Mouse (Mus musculus) gastrocnemius, adult 18-20 months (tissue): Measurements from ENCODE around the gene Rab12. TPM values are rescaled to one million over a fixed set of nuclear protein-coding genes. Genes with fewer than 3 reads are reported as not detected.
"Not testable (repeated sequence)": the region's sequence is repeated elsewhere in the genome, so short reads cannot be mapped to it uniquely, and the experiment has no call there.

Experiments used
- DNase-seq: peaks from one replicate; pipeline ENCODE4 v3.0.0; 2021; ENCODE audit warnings: low spot score
- long read RNA-seq, 2 experiments: library from polyadenylated mRNA; stranded (forward); transcript quantifications; one replicate each; pipeline ENCODE4 v2.0.0; 2021
- total RNA-seq, 2 experiments: library from RNA; stranded (reverse); gene quantifications; 2 replicates each; pipeline ENCODE4 v1.2.3; 2021

The Rab12 gene
- total RNA-seq, result 100 to 1,000 TPM; 177 to 207 TPM
- long read RNA-seq, experiment 1, transcript Rab12-205 (6 exons, 2,010 nt), result major isoform, 464 of 491 reads
- long read RNA-seq, experiment 1, partial matches to known transcripts, result 8 of 491 reads
- long read RNA-seq, experiment 1, other reads (novel, unspliced or antisense), result 19 of 491 reads
- long read RNA-seq, experiment 2, transcript Rab12-205 (6 exons, 2,010 nt), result major isoform, 387 of 412 reads
- long read RNA-seq, experiment 2, partial matches to known transcripts, result 6 of 412 reads
- long read RNA-seq, experiment 2, other reads (novel, unspliced or antisense), result 19 of 412 reads

- DNase-seq, result peak; percentile 87
These were observed at the start of gene Rab12 for GRCm38 (mm10) chr17:66519554-66520553. Rab12 (minus strand) TSS chr17:66519729.

- no peak for DNase-seq
These were observed 44.7 kb upstream of the Rab12 start for GRCm38 (mm10) chr17:66564213-66564612.

GRCm38 (mm10) chr17:66563551-66563950 lies 44.0 kb upstream of the Rab12 start:
- DNase-seq, result no peak

- DNase-seq, result no peak
These were observed 41.9 kb upstream of the Rab12 start for GRCm38 (mm10) chr17:66561380-66561779.

GRCm38 (mm10) chr17:66558404-66559317 lies 39.1 kb upstream of the Rab12 start:
- DNase-seq, result no peak

GRCm38 (mm10) chr17:66552690-66553089 lies 33.2 kb upstream of the Rab12 start:
- DNase-seq, result no peak

GRCm38 (mm10) chr17:66550486-66550885 lies 31.0 kb upstream of the Rab12 start:
- DNase-seq, result no peak

- no peak for DNase-seq
These were observed 12.8 kb upstream of the Rab12 start for GRCm38 (mm10) chr17:66532285-66532684.

GRCm38 (mm10) chr17:66523396-66523795 lies 3.9 kb upstream of the Rab12 start:
- DNase-seq, result no peak

- not testable (repeated sequence) for DNase-seq
These were observed 3.1 kb upstream of the Rab12 start for GRCm38 (mm10) chr17:66522631-66523030.

GRCm38 (mm10) chr17:66518877-66519553 lies 514 bp downstream of the Rab12 start:
- DNase-seq, result no peak

GRCm38 (mm10) chr17:66516953-66517352 lies 2.6 kb downstream of the Rab12 start:
- no peak for DNase-seq

- DNase-seq, result no peak
These were observed 5.1 kb downstream of the Rab12 start for GRCm38 (mm10) chr17:66514288-66514995.

GRCm38 (mm10) chr17:66512202-66512956 lies 7.2 kb downstream of the Rab12 start:
- no peak for DNase-seq

GRCm38 (mm10) chr17:66510221-66510683 lies 9.3 kb downstream of the Rab12 start:
- no peak for DNase-seq

GRCm38 (mm10) chr17:66507049-66507954 lies 12.2 kb downstream of the Rab12 start:
- DNase-seq, result peak; percentile 75

- peak; percentile 69 for DNase-seq
These were observed 14.6 kb downstream of the Rab12 start for GRCm38 (mm10) chr17:66504964-66505363.

GRCm38 (mm10) chr17:66504248-66504647 lies 15.3 kb downstream of the Rab12 start:
- DNase-seq, result no peak
